Mouse (Mus musculus) fat pad, adult 2 months (tissue): Measurements from ENCODE around the gene Ccser2.
A peak's percentile ranks its signal among the peaks of the same experiment; 100 is the strongest.

Experiments used
- DNase-seq: peaks from one replicate; pipeline ENCODE4 v3.0.0-alpha.2; 2011; ENCODE audit warnings: low read depth, low spot score; ENCODE audit errors: extremely low read depth

The Ccser2 gene

DNA sequence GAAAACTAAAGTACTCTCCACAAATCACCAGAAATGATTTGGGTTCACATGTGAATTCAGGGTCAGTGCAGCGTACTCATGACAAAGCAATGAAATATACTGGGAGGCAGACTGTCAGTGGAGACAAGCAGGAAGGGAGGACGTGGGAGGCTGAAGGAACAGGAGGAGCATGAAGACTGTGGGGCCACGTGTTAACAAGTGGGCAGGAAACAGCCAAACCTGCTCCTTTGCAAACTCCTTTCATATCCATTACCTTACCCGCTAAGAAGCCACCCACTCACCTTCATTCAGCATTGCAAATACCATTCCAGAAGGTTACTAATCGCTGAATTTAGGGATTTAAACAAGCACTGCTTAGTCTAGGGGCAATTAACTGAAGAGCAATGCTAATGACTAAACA is 25.9 kb downstream of the Ccser2 start:
- no peak for DNase-seq

DNA sequence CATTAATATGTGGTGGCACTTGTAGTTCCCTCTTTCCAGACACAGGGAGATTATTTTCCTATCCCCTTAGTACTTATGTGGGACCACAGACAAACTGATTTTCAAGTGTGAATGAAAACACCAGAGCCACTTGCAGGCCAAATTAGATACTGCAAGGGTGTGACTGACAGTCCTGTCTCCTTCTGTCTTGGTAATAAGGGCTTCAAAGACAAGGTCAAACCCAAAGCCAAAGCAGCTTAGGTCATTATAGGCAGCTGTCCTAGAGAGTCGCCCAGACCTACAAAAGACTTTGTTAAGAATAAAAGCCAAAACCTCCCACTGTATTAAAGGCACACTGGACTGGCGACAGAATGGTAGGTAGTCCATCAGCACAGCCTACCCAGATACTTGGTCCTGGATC is 30.6 kb downstream of the Ccser2 start:
- no peak for DNase-seq

DNA sequence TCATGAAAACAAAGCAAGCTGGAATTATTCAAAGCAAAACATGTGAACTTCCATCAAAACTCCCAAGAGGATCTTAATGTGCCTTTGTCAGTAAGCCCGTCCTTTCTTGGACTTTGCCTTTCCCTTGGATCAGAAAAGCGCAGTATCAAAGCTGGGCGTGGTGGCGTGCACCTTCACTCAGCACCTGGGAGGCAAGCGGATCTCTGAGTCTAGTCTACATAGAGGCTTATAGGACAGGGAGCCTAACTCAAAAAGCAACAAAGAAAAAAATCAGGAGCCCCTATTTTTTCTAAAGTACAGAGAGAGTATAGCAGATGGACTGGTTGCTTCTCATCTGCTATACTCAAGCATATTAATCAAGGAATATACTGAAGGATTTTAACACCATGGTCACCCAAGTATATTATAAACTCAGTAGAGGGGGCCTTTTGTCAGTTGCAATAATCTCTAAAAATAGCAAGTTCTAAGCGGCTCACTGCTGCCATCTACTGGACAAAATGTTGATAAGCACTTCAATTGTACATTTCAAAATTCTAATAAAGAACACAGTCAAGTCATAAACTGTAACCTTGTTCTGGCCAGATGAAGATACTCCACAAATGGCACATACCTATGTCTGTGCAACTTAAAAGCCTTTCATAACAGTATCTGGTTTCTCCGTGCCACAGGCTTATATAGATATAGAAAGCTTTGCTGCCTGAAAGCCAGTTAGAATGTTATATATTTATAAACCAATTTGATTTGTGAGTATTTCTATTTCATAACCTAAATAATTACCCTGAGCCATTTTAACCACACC is 31.3 kb downstream of the Ccser2 start:
- DNase-seq = no peak

DNA sequence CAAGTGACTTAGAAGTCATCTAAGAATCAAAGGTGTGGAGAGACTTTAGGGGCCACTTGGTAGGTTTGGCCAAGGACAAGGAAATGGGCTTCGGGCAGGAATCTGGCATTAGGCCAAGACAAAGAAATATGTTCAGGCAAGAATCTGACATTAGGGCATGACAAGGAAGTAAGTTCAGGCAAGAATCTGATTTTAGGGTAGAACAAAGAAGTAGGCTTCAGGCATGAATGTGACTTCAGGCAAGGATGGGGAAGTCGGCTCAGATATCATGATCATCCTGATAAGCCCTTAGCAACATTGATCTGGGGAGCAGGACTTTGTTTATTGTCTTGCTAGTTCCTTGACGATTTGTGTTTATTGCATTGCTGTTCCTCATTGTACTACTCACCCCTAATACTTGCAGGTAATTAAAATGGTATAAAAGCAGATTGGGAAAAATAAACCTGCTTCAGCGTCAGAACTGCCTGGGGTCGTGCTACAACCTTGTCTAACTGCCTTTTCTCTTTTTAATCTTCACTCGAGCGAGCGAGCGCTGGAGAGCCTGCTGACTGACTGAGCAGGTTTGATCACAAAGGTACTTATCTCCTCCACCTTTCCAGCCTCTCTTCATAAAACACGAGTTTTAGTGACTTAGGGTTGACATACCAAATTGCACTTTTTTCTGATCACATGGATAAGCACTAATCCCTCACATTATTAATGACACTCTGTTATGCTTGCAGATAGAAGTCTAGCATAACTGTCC is 35.8 kb downstream of the Ccser2 start:
- no peak for DNase-seq

DNA sequence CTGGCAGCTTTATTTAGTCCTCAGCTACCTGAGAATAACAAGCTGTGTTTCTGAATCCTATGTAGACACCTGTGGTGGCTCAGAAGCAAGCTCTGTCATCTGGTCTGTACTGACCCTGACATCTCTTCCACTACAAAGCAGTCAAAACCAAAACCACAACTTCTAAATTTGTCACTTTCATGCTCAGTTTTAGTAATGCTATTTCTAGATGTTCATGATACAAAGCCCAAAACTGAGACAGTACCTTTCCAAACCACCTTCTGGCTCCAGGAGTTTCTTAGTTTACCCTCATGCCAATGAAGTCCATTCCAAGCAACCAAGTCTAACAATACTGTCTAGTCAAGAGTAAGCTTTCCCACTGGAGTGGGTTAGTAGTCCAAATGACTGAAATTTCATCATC is 36.5 kb downstream of the Ccser2 start:
- DNase-seq = no peak

DNA sequence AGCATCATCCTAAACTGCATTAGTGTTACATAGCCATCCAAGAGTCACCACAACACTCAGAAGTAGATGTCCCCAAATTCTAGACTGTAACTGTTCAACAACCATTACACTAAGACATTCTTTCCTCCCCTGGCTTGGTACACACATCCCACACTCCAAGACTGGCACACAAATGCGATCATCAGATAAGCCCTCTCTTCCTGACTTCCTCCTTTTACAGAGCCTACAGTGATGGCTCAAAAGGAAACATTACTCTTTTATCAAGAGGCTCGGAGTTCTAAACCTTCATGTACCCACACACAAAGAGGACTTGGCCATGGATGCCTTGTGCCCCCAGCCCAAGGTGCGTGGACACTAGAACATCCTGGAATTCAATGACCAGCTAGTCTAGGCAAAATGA is 45.2 kb downstream of the Ccser2 start:
- DNase-seq = no peak

DNA sequence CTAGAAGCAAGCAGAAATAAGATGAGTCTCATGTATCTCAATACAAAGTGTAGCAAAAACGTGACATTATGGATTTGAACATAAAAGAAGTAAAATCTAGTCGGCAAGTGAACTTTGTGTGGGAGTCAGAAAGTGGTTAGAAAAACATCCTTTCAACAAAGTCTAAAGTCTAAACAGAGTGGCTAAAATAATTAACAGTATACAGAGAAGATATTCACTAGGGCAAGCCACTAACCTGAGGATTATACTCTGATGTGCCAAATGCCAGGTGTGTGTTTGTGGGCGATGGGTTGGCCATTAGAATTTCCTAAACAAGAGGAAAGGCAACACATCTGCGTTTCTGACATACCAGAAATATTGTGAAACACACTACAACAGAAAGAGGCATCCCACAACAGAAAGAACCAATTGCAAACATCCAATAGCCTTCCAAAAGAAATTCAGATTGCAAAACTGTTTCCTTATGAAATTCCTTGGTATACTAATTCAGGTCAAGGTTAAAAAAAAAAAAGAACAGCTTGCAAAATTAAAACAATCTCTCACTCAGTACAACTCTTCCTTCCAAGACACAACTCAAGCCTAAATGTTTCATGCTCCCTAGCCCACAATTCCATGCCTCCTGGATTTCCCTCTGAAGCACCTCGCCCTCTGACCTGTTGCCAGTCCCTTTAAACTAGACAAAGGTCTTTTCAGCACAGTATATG is 47.1 kb downstream of the Ccser2 start:
- peak; percentile 62 for DNase-seq

DNA sequence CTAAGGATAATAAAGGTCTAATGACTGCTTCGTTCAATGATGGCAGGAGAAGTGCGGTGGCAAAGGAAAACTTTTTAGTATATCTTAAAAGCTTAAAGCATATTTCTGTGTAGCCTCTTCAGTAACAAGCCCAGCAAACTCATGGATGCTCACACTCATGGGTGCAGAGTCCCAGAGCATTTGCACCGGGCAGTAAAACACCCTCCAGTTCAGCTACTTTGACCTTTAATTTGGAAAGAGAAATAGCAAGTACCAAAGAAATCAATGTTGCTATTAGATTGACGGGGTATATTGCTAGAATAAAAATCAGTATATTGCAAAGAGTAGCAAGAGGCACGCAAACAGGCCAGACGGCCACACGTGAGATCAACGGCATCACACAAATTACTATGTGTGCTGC is 48.7 kb downstream of the Ccser2 start:
- no peak for DNase-seq

DNA sequence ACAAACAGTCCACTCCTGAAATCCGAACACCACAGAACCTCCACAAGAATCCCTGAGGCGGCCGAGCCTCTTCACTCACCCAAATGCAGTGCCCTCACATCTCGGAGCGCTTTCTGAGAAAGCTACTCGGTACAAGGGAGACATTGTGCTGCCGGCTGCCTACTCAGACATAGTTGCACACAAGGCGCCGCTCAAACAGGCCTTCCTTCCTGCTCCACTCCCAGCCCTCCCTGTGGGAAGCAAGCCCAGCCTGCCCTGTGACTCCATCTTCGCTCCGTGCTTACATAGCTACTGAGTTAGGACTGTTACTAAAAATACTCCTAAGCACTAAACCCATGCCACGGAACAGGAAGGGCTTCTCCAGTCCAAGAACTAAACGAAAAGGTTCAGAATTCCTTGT is 49.4 kb downstream of the Ccser2 start:
- DNase-seq = no peak

DNA sequence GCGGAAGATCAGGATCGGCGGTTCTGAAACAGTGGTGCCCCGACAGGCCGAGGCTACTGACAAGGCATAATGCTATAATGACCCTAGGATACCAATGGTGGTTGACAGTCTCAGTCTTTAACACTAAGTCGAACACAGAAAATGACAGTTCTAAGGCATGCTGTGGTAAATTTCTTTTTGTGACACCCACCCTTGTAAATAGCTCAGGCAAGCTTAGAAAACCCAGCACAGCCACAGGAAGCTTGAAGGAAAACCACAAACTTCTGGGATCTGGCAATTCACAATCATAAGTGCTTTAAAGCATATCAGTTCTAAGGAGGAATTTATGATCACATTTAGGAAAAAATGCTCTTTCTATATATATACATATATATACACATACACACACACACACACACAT is 53.4 kb downstream of the Ccser2 start:
- no peak for DNase-seq

DNA sequence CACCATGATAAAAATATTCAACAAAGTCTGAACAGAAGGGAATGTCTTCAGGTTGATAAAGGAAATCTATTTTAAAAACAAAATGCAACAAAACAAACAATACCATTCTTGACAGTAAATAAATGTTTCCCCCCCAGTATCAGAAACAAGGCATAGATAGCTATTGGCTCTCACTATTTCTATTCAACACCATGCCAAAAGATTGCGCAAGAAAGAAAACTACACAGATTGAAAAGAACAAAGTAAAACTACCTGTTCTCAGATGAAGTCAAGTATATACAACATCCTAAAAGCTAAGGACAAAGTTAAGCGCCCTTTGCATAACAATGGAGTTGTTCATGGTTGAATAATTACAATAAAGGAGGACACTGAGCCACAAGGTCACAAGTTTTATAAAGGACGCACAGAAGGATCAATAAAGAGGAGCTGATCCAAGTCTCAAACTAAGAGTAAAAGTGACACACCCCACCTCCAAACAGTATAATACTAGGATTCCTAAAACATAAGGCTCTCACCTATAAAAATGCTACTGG is 54.0 kb downstream of the Ccser2 start:
- DNase-seq = no peak

DNA sequence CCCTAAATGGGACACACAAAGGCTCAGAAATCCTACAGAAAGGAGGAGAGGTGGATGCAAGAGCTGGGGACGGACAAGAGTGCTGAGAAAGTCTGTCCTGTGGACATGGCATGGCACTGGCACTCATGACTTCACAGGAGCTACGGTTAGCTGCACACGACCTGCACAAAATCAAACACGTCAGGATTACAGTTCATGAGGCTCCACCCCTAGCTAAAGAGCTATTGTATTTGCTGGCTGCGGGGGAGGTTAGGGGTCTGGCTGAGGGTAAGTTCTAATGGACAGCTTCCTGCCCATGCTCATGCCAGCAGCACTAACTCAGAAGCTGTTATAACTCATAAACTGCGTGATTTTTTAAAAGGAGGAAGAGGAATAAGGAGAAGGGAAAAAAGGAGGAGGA is 56.8 kb downstream of the Ccser2 start:
- DNase-seq = no peak

DNA sequence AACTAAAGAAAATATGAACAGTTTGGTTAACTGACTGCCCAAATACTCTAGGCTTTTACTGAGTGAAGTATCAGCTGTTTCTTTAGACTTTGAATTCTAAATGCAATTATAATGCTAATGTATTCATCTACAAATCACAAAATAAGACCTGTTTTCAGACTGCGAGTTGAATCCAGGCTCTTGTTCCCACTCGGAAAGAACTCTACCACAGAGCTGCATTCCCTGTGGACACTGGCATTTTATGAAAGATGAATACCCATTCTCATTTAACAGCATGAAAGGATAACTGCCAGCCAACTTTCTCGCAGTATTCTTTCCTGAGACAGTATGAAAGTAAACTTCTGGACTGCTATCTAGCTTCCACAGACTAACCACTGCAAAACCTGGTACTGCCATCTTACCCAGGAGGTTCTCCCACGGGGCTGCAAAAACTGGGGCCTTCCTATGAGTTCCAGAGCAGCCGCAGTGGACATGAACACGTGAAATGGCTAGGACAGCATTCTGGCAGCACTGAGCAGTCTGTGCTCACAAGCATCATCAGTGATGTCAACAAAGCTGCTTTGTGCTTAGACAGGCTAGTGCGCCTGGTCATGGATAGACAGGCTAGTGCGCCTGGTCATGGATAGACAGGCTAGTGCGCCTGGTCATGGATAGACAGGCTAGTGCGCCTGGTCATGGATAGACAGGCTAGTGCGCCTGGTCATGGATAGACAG is 62.6 kb downstream of the Ccser2 start:
- DNase-seq = no peak

DNA sequence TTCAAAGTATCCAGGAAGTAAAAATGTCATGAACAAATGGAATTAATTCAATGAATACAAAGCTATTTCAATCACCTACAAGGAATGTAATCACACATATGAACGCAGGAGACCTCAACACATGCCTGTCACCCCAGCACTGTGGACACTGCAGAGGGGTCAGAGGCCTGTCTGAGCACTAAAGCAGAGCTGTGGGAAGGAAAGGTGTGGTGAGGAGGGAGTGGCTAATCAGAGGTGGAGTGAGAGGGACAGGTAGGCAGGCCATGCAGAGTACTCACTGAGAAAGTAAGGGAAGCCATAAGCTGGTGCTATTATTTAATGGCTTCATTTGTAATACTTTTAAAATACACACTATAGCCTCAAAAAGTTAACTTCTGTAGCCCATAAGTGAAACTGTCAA is 64.4 kb downstream of the Ccser2 start:
- no peak for DNase-seq

DNA sequence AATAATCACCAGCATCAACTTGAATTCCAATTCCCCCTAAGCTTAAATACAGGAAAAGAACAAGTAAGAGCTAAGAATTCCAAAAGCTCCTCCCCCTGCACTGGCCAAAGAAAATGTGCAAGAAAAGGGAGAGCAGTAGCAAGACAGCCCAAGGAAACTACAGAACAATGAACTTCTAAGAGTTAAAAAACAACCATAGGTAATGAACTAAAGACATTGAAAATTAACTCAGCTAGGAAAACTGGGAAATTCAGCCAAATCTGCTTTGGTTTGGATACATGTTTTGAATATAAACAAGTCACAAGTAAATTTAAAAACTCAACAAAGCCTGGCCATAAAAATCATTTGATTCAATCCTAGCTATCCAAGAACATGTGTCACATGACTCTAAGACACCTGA is 67.7 kb downstream of the Ccser2 start:
- no peak for DNase-seq

DNA sequence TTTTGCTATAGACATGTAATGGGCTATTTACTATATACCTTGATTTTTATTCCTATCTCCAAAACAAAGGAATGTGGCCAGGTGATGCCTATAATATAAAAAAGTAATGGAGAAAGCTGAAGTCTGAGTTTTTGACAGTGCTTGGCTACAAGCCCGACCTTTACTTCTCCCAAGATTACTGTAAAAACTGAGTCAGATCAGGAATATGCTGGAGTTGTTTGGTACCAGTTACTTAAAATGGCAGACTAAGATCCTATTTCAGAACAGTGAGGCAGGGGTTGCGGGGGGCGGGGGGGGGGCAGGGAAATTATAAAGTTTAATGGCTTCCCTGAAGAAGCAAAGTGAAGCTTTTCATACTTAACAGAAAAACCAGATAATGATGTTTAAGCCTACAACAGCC is 73.9 kb downstream of the Ccser2 start:
- no peak for DNase-seq

DNA sequence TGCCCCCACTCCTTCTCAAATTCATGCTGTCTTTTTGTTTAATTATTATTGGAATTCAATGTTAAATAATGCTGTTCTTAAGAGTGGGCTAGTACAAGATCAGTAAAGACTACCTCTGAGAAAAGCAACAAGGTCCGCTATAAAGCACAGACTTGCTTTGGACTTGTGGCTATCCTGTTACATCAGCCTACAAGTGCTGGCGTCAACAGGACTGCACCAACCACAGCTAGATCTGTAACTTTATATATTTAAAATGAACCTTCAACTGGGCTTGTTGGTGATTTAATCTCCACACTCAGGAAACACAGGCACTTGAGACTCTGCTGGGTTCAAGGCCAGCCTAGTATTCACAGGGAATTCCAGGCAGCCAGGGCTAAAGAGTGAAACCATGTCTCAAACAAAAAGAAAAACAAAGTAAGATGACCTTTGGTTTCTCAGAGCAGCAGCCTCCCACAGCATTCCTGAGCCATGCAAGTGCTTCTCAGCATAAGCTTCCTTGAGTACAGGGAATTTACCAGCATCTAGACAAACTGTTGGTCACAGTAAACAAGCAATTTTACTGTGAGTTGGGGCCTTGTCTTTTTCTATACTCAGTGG is 75.7 kb downstream of the Ccser2 start:
- no peak for DNase-seq

DNA sequence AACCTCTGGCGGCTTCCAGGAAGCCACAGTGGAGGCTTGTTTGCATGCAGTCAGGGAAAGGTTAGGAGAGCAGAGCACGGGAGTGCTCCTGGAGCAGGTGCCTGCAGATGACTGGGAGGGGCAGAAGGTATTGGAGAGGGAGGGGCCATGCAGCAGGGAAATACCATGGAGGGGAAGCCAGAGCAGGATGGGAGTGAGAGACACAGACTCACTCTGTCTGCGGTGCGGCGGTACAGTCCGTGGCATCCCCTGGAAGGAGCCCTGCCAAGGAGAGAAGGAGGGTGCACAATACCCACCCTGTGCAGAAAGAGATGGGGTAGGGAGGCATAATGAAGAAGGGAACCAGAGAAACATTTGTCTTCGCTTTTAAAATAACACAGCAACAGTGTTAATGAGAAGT is 78.4 kb downstream of the Ccser2 start:
- DNase-seq = no peak

DNA sequence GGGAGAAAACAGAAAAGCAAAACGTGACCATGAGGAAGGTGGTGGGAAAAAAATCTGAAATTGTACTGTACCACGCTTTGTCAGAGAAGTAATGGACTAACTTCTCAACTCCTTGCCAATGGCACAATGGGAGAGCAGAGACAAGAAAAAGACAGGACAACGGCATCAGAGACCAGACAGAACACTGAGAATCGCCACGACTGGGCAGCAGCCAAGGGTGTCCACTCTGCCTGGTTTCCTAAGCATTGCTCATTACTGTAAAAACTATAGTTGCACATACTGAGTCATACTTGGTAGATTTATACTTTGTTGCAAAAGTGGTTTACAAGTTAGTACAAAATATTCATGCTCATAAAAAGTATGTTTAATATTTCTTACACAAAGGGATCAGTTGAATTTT is 82.9 kb downstream of the Ccser2 start:
- DNase-seq = no peak

DNA sequence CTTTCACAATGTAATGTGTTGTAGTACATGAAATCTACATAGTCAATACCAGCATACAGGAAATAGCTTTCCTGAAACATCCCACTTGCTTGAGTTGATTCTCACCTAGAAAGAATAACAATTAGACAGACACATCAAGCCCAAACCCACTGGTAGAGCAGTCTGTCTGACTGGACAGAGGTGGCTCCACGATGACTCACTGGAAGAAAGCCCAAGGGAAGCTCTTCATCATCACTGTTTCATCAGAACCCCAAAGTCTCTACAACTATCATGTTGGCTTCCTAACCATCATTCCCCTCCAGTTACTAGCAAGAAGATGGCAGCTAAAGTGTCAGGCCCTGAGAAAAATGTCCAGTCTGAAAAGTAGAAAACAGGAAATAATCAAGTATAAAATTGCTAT is 83.5 kb downstream of the Ccser2 start:
- no peak for DNase-seq

DNA sequence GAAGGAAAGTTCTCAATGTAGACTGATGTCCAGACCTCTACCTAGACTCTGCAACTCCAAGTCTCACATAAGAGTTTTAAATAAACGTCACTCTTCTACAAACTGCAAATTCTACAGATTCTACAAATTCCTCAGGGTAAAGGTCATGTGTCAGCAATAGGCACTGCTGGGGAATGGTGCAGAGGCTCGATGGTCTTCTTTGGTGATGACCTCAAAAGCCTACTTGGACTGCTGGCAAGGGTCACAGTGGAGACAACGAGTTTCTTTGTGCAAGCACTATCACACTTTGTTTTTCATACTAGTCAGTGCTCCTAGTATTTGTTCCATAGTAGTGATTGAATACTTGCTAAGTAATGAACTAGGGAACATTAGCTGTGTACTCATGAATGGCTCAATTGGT is 85.0 kb downstream of the Ccser2 start:
- no peak for DNase-seq
